Mouse (Mus musculus) forebrain, embryonic 11.5 days (tissue): ENCODE data around the gene Slc7a1. TPM values are rescaled to one million over a fixed set of nuclear protein-coding genes. Genes with fewer than 3 reads are reported as not detected.

Experiments used
- ATAC-seq: fragments of 200-750 bp; cut with Nextera tagmentation; replicated peaks from 2 replicates; pipeline ENCODE4 v1.8.0; 2017; ENCODE audit warnings: moderate TSS enrichment; ENCODE audit not compliant: low FRiP score
- DNase-seq: peaks from one replicate; pipeline ENCODE4 v3.0.0-alpha.2; 2017; ENCODE audit warnings: low spot score
- H3K27ac ChIP-seq: fragments of 300-500 bp; sonication (generic); 2 replicates; pipeline ENCODE4 v1.5.1; 2014; ENCODE audit warnings: low read depth, low read length
- H3K27me3 ChIP-seq: fragments of 300-500 bp; sonication (generic); 2 replicates; pipeline ENCODE4 v1.6.1; 2014; ENCODE audit warnings: mild to moderate bottlenecking, low read length, mixed read lengths; ENCODE audit not compliant: control insufficient read depth, insufficient read depth
- H3K36me3 ChIP-seq: fragments of 300-500 bp; sonication (generic); 2 replicates; pipeline ENCODE4 v1.6.1; 2014; ENCODE audit warnings: mild to moderate bottlenecking, low read length, moderate library complexity, mixed read lengths; ENCODE audit not compliant: control insufficient read depth, insufficient read depth
- H3K4me1 ChIP-seq: fragments of 300-500 bp; sonication (generic); replicated peaks from 2 replicates; pipeline ENCODE4 v1.6.1; 2014; ENCODE audit warnings: low read length, mixed read lengths; ENCODE audit not compliant: control insufficient read depth, insufficient read depth
- H3K4me2 ChIP-seq: fragments of 300-500 bp; sonication (generic); 2 replicates; pipeline ENCODE4 v1.6.1; 2014; ENCODE audit warnings: low read depth, mild to moderate bottlenecking, low read length, moderate library complexity, mixed read lengths; ENCODE audit not compliant: severe bottlenecking
- H3K4me3 ChIP-seq: fragments of 300-500 bp; sonication (generic); 2 replicates; pipeline ENCODE4 v1.5.1; 2014; ENCODE audit warnings: low read depth, low read length
- H3K9ac ChIP-seq: fragments of 300-500 bp; sonication (generic); 2 replicates; pipeline ENCODE4 v1.6.1; 2014; ENCODE audit warnings: low read length
- H3K9me3 ChIP-seq: fragments of 300-500 bp; sonication (generic); 2 replicates; pipeline ENCODE4 v1.6.1; 2016; ENCODE audit warnings: low read length, mixed read lengths; ENCODE audit not compliant: control insufficient read depth
- WGBS: fragments of 180-500 bp; shearing (Covaris S2); extraction: QIAGEN DNeasy Blood & Tissue Kit; methylation state at CpG from one replicate; pipeline ENCODE4 v1.1.7; 2014; 5-methylcytosine and 5-hydroxymethylcytosine counted together
- polyA plus RNA-seq: library from polyadenylated mRNA; unstranded; fragments of >200 nt; fragmentation: Nextera tagmentation; extraction: Ambion mirVana; gene quantifications from 2 replicates; pipeline ENCODE4 v1.2.1, GENCODE M21; 2014

Gene Slc7a1
- polyA plus RNA-seq, 1 experiment from 2014 or later: 28.1 TPM

DNA sequence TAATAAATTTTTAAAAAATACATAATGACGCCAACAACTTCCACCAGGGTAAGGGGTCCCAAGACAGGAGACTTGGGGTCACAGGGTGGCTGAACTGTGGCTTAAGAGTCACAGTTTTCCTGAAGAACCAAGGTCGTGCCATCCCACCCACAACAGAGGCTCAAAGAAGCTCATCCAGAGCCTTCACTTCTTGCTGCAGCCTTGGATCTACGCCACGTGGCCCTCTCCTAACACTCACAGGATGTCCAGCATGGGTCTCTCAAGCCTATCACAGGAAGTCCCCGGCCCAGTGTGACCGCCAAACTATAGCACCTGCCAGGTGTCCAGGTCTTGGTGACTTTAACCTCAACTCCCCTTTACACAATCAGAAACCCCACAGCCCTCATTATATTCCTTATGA lies 42.5 kb downstream of the Slc7a1 start:
- Histone ChIP-seq H3K4me2 (no peak overlapping the region), H3K4me1 (no peaks in the 10 kb centered on the region), H3K9me3 (no peaks in the 10 kb centered on the region), H3K27me3 (no peaks in the 10 kb centered on the region), H3K9ac (no peak overlapping the region), H3K4me3 (no peak overlapping the region), H3K36me3 (no peaks in the 10 kb centered on the region), H3K27ac (no peak overlapping the region)
- WGBS: 92% methylated on average over 6 of the region's 6 CpGs
- ATAC-seq (no peak), DNase-seq (no peak)

DNA sequence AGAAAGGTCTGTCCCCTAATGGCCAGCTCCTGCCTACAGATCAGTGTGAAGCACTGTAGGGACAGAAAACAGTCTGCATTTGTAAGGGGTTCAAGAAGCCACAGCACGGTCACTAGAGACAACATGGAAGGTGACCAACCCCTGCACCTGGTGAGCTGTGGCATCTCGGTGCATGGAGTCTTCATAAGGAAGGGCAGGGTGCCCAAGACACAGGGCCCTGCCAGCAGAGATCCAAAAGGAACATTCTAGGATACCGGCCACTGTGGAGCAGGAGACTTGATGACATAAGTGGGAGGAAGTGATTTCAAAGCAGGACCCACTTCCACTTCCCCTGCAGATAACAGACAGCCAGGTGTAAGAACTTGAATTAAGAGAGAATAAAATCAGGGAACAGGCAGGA lies 43.9 kb downstream of the Slc7a1 start:
- no peaks in the 10 kb centered on the region for H3K27me3 ChIP-seq
- H3K27ac ChIP-seq: no peak overlapping the region
- no peaks in the 10 kb centered on the region for H3K4me1 ChIP-seq
- WGBS: 96% methylated on average over 3 of the region's 3 CpGs
- no peak overlapping the region for H3K4me2 ChIP-seq
- no peaks in the 10 kb centered on the region for H3K9me3 ChIP-seq
- H3K9ac ChIP-seq: no peak overlapping the region
- ATAC-seq (no peak), DNase-seq (no peak)
- H3K4me3 ChIP-seq: no peak overlapping the region
- no peaks in the 10 kb centered on the region for H3K36me3 ChIP-seq

GRCm38 (mm10) chr5:148354536-148354935 lies 45.2 kb downstream of the Slc7a1 start:
- DNase-seq: no peak
- H3K4me2 ChIP-seq: no peak overlapping the region
- no peak for ATAC-seq

GRCm38 (mm10) chr5:148353429-148353828 lies 46.3 kb downstream of the Slc7a1 start:
- no peaks in the 10 kb centered on the region for H3K4me1 ChIP-seq
- DNase-seq (no peak), ATAC-seq (no peak)
- WGBS: 88% methylated on average over 16 of the region's 16 CpGs
- H3K27ac ChIP-seq: no peak overlapping the region
- no peak overlapping the region for H3K4me2 ChIP-seq
- H3K9me3 ChIP-seq: no peaks in the 10 kb centered on the region
- H3K27me3 ChIP-seq: no peaks in the 10 kb centered on the region
- no peak overlapping the region for H3K9ac ChIP-seq
- no peak overlapping the region for H3K4me3 ChIP-seq
- no peaks in the 10 kb centered on the region for H3K36me3 ChIP-seq

More at GRCm38 (mm10) chr5:148354536-148354935, 45.2 kb downstream of the Slc7a1 start:
- WGBS: 80% methylated on average over 8 of the region's 8 CpGs
- H3K27ac ChIP-seq: no peak overlapping the region
- no peaks in the 10 kb centered on the region for H3K36me3 ChIP-seq
- no peaks in the 10 kb centered on the region for H3K4me1 ChIP-seq
- H3K27me3 ChIP-seq: no peaks in the 10 kb centered on the region
- no peak overlapping the region for H3K4me3 ChIP-seq
- H3K9ac ChIP-seq: no peak overlapping the region
- no peaks in the 10 kb centered on the region for H3K9me3 ChIP-seq

- H3K27ac ChIP-seq: no peak overlapping the region
- H3K27me3 ChIP-seq: no peaks in the 10 kb centered on the region
- H3K4me1 ChIP-seq: no peaks in the 10 kb centered on the region
- ATAC-seq (no peak), DNase-seq (no peak)
- no peak overlapping the region for H3K4me2 ChIP-seq
- no peak overlapping the region for H3K4me3 ChIP-seq
- 85% methylated on average over 15 of the region's 15 CpGs for WGBS
- H3K9ac ChIP-seq: no peak overlapping the region
- no peaks in the 10 kb centered on the region for H3K9me3 ChIP-seq
- H3K36me3 ChIP-seq: no peaks in the 10 kb centered on the region
Observed at GRCm38 (mm10) chr5:148349327-148350011, 50.2 kb downstream of the Slc7a1 start.

DNA sequence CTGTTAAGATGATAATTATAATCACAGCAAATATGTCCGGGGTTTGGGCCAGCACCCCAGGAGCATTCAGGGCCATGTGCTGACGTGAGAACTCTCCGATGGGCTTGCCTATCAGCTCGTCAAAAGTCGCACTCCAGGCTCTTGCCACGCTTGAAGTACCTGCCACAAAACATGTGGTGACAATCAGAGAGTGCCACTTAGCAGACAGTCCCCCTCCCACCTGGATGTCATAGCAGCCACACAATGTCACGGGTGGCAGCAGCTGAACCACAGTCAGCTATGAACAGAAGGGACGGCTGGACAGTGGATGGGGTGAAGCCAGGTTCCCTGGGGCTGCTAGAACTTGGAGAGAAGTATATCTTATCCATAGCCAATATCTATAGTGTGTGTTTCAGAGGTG lies 51.6 kb downstream of the Slc7a1 start:
- H3K4me2 ChIP-seq: no peak overlapping the region
- no peak for ATAC-seq
- WGBS: 77% methylated on average over 8 of the region's 8 CpGs

GRCm38 (mm10) chr5:148346543-148346942 lies 53.2 kb downstream of the Slc7a1 start:
- Histone ChIP-seq H3K4me1 (no peaks in the 10 kb centered on the region), H3K27me3 (no peaks in the 10 kb centered on the region), H3K36me3 (no peaks in the 10 kb centered on the region), H3K9ac (no peak overlapping the region), H3K9me3 (no peaks in the 10 kb centered on the region), H3K4me2 (no peak overlapping the region), H3K4me3 (no peak overlapping the region), H3K27ac (no peak overlapping the region)
- 73% methylated on average over 8 of the region's 8 CpGs for WGBS
- ATAC-seq (no peak), DNase-seq (no peak)

More for the DNA sequence above, 51.6 kb downstream of the Slc7a1 start:
- Histone ChIP-seq H3K9me3 (no peaks in the 10 kb centered on the region), H3K4me1 (no peaks in the 10 kb centered on the region), H3K4me3 (no peak overlapping the region), H3K9ac (no peak overlapping the region), H3K27ac (no peak overlapping the region), H3K27me3 (no peaks in the 10 kb centered on the region), H3K36me3 (no peaks in the 10 kb centered on the region)
- no peak for DNase-seq

DNA sequence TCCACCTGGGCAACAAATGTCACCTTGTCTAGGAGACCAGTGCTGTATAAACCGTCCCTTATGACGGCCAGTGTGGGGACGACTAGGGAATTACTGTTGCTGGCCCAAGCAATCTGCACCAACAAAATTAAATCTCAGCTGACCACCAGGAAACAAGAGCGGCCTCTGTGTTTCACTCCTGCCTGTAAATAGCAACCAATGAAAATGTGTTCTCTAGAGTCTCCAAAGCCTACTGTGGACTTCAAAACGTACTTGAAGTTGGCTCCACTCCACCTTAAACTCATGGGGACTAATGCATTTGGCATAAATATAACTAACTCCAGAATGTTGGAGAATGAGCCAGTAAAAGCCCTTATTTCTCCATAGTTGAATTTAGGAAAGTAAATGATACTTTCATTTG lies 55.3 kb downstream of the Slc7a1 start:
- Histone ChIP-seq H3K27ac (no peak overlapping the region), H3K27me3 (no peaks in the 10 kb centered on the region), H3K9me3 (no peaks in the 10 kb centered on the region), H3K4me3 (no peak overlapping the region), H3K9ac (no peak overlapping the region), H3K36me3 (no peaks in the 10 kb centered on the region), H3K4me2 (no peak overlapping the region), H3K4me1 (no peaks in the 10 kb centered on the region)
- 87% methylated on average over 5 of the region's 5 CpGs for WGBS
- no peak for ATAC-seq
- no peak for DNase-seq

DNA sequence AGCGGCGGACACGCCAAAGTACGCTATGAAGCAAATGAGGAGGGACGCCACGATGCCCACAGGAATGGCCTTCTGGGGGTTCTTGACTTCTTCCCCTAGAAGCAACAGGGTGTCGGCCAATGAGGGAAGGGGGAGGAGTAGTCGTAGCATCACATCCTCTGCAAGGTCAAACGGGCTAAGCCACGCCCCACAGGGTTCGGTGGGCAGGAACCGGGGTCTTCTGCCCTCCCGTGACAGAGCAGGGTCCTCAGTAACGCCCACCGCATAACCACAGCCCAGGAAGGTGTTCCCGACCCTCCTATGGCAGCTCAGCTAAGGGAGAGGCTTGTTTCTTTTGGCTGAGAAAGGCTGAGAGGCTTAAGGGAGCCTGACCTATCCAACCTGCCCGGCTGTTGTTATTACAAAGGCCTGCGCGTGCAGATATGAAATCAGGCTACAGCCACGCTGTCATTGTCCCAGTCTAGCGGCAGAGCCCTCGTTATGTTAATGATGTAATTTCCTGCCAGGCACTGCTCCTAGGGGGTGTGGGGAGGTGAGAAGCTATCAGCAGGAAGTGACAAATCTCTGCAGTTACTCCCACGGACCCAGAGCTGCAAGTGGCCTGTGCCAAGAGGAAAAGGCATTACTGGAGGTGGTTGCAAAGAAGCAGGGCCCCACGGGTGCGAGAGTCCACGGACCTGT lies 57.5 kb downstream of the Slc7a1 start:
- 43% methylated on average over 26 of the region's 26 CpGs for WGBS
- Histone ChIP-seq H3K27ac (no peak overlapping the region), H3K4me3 (no peak overlapping the region), H3K9me3 (no peaks in the 10 kb centered on the region), H3K9ac (no peak overlapping the region), H3K36me3 (no peaks in the 10 kb centered on the region), H3K4me2 (0 out of 2 replicates have a peak overlapping the region, but pooled peaks have one; percentile 0), H3K27me3 (no peaks in the 10 kb centered on the region), H3K4me1 (no peaks in the 10 kb centered on the region)
- DNase-seq (peak; percentile 62), ATAC-seq (peak; percentile 49; the same call in 1 of the 2 replicates)
